Mouse (Mus musculus): ENCODE results near the gene Grifin.

The Grifin gene

GRCm38 (mm10) chr5:140589082-140589774, 24.4 kb upstream of the Grifin start:
- no peak for DNase-seq

GRCm38 (mm10) chr5:140583732-140584368, 19.0 kb upstream of the Grifin start:
- DNase-seq: no peak

DNA sequence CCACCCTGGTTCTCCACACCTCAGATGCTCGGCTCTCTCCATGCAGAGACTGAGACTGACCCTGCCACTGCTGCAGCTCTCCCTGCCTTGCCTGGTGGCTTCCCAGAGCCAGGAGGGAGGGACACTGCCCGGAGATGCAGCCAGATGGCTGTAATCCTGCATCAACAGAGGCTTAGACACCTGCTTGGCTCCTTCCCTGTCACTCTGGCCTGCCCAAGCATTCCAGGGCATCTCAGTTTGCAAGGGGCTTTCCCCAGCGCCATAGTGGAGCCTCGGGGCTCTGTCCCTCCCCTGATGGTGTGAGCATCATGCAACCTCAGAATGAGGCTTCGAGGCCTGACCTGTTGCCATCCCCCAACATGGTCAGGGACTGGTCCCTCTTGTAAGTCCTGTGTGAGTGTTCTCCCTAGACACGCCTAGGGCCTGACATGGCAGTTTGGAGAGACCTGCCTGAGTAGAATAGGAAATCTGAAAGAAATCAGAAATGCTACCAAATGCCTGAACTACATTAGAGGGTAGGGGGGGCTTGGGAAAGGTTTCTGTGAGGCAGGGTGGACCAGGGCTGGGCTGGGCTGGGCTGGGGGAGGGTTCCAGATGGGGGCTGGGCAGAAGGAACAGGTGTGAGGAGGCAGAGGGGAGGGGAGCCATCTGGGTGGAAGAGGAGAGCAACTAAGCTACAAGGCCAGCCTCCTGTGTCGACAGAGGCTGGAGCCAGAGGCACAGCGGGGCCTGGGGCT, 18.3 kb upstream of the Grifin start:
- DNase-seq: no peak

DNA sequence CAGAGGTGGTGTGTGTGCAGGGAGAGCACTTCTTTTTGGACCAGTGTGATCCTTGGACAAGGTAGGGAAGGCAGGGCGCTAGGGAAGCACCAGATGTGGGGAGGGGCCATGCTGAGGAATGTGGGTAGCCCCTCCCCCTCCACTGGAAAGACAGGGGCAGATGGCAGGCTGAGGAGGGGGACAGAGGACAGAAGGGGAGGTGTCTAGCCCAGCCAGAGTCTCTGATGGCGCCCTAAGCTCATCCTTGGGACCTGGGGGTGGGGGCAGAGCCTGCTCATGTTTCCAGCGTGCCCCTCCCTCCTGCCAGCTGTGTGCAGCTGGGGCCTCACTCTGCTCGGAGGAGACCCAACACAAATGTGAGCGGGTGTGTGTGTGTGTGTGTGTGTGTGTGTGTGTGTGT, 16.7 kb upstream of the Grifin start:
- no peak for DNase-seq

- no peak for DNase-seq
Observed at GRCm38 (mm10) chr5:140579771-140580170, 14.9 kb upstream of the Grifin start.

GRCm38 (mm10) chr5:140579221-140579620, 14.3 kb upstream of the Grifin start:
- no peak for DNase-seq

GRCm38 (mm10) chr5:140575381-140575866, 10.6 kb upstream of the Grifin start:
- DNase-seq: peak; percentile 34 to 54

DNA sequence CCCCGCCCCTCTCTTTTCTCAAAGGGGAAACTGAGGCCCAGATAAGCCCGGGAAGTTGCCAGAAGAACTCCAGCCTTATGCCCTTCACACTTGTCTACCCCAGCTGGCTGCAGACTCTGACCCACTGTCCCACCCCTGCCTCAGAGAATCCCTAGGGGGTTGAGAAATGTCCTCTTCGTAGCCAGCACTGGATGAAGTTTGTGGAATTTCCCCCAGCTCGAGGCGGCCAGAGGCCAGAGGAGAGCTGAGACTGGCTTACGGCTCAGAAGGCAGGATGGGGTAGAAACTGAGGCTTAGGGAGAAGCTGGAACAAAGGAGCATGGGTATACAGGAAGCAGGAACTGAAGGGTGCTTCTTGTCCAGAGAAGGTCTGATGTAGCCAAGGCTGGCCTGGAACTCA, 7.7 kb upstream of the Grifin start:
- DNase-seq: no peak

- DNase-seq: no peak
Observed at GRCm38 (mm10) chr5:140571673-140572072, 6.8 kb upstream of the Grifin start.

DNA sequence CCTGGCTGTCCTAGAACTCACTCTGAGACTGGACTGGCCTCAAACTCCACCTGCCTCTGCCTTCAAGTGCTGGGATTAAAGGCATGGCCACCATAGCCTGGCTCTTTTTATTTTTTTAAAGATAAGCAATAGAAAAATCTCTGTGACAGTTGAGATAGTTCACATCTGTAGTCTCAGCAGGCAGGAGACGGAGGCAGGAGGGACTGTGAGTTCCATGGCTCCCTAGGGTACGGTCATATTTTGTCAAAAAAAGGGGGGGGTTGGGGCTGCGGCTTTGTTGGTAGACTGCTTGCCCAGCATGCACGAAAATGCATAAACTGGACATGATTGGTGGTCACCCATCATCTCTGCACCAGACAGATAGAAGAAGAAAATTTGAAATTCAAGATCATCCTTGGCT, 6.3 kb upstream of the Grifin start:
- DNase-seq: no peak

DNA sequence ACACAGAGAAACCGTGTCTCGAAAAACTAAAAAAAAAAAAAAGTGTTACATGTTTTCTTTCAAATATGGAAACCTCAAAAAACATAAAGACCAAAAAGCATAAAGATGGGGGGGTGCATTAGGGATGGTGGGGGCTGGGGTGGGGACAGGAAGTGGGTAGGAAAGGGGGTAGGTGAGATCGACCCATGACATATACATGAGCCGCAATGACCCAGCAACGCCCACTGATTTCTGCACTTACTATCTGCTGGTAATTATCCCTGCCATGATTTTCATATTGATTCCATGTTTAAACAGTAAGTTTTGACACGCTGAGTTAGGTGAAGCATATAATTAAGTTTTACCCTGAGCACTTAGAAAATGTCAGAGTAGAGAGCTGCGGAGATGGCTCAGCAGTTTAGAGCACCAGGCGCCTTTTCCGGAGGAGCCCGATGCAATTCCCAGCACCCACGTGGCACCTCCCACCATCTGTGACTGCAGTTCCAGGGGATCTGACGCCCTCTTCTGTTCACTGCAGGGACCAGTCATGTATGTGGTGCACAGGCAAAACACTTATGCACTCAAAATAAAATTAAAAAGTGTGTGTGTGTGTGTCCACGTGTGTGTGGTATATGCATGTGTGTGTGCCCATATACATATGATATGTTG, 5.5 kb upstream of the Grifin start:
- DNase-seq: no peak

DNA sequence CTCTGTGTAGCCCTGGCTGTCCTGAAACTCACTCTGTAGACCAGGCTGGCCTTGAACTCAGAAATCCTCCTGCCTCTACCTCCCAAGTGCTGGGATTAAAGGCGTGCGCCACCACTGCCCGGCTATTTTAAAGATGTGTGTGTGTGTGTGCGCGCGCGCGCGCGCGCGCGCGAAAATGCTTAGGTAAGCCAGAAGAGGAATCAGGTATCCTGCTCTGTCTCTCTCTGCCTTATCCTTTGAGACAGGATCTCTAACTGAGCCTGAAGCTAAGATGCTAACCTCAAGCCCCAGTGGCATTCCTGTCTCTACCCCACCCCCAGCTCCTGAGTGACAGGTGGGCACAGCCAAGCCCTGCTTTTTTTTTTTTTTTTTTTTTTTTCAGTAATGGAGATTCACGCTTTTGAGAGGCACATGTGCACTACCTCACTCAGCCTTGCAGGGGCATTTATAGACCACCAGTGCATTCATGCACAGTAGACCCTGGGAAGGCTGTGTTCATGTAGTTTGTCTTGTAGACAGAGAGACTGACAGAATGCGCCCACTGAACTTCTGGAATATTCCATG, 4.2 kb upstream of the Grifin start:
- no peak for DNase-seq

- peak; percentile 47 to 72 for DNase-seq
Observed at GRCm38 (mm10) chr5:140568321-140568970, 3.6 kb upstream of the Grifin start.

DNA sequence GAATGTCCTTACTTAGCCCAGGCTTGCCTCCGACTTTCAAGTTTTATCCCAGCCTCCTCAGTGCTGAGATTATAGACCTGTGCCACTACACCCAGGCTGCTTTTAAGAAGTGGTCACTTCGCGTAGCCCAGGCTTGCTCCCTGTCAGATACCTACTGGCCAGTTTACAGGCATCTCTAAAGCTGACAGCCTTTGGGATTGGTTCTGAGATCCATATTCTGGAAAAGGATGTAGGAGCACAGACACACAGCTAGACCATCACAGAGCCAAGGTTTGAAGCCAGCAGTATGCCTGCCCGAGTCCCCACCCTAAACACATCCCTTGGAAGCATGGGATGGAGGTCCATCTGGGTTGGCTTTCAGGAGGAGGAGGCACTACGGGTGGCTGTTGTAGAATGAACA, 2.9 kb upstream of the Grifin start:
- DNase-seq: no peak

DNA sequence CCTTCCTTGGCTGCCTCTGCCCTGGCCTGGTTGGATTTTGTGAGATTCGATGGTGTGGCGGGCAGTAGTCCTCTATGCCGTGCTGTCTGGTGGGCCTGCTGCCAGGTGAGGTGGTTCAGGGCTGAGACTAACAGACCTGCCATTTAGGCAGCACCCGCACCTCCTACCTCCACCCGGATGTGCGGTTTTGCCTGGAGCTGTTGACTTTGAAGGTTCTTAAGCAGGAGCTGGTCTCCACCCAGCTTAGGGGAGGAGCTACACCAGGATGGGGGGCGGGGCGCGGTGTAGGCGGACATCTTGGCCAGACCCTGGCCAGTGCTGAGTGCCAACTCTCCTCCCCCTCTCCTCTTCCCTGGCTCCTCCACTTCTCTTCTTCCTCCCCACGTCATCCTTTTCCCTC, 2.5 kb upstream of the Grifin start:
- peak; percentile 82 to 86 for DNase-seq

GRCm38 (mm10) chr5:140566271-140566670, 1.4 kb upstream of the Grifin start:
- DNase-seq: no peak

GRCm38 (mm10) chr5:140565856-140566255, 985 bp upstream of the Grifin start:
- peak; percentile 59 to 75 for DNase-seq

- DNase-seq: no peak
Observed at GRCm38 (mm10) chr5:140565451-140565850, 580 bp upstream of the Grifin start.

DNA sequence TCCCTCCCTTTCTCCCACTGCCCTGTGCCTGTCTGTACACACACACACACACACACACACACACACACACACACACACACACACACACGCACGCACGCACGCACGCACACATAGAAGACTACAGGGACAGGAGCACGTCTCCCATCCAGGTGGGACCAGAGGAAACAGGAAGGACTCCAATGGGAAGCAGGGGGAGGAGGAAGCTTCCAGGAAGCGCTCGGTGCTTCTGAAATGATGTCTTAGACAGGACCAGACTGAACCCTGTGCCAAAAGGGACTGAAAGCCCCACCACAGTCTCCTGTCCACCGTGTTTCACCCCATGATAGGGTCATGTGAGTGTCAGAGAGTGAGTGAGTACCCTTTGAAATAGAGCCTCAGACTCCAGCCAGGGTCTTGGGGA, 2.3 kb downstream of the Grifin start:
- no peak for DNase-seq

GRCm38 (mm10) chr5:140556859-140557258, 8.0 kb downstream of the Grifin start:
- DNase-seq: no peak

GRCm38 (mm10) chr5:140553719-140554118, 11.2 kb downstream of the Grifin start:
- no peak for DNase-seq

DNA sequence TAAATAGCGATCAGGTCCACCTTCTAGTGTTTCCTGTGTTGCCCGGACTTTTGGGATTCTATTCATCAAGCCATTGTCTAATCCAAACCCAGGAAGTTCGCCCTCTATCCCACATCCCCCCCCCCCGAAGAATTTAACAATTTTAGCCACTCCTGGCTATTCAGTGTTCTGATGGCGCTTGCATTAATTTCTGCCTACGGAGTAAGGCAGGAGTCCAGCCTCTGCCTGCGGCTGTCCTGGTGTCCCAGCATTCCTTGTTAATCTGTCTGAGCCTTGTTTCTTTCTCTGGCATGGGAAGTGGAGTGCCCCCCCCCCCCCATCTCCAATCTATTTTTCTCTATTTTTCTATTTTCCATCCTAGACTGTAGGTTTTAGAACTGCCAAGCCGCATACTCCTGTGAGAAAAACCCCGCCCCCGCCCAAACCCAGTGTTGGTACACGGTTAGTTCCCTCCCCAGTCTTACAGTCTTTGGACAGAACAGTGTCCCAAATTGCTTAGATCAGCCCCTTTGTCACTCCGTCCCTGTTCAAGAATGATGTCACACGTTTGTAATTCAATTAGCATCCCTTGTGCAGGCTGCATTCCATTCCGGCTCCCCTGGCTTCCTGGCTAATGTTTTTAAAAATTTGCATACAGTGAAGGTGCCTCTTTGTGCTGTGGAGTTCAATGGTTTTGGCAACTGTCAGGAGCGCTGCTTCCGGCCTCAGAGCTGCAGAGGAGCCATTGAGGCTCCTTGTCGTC, 15.4 kb downstream of the Grifin start:
- no peak for DNase-seq
